Mouse (Mus musculus): ENCODE measurements around the gene D17H6S53E.

- peak; percentile 58 for TF ChIP-seq CTCF (IDR thresholded peaks at IDR 0.05)
- peak; percentile 92 for TF ChIP-seq POLR2A (IDR thresholded peaks at IDR 0.05; ENCODE audit: insufficient read depth, low read depth, low read length)
- no peak for TF ChIP-seq EP300 (IDR thresholded peaks at IDR 0.05; ENCODE audit: insufficient read depth, low read depth, low read length)
Observed at GRCm38 (mm10) chr17:35088825-35089644, 37.1 kb upstream of the D17H6S53E start, which contains the start of gene Abhd16a.

Data from heart, adult 2 months (tissue).